Mouse (Mus musculus): ENCODE results near the gene Dcakd. TPM values are rescaled to one million over a fixed set of nuclear protein-coding genes. Genes with fewer than 3 reads are reported as not detected.

Dcakd gene
- polyA plus RNA-seq, 1 experiment from 2014 or later = 201 TPM

- H3K27me3 ChIP-seq = peaks cover 100% of the 10 kb centered on the region
- WGBS = 3% methylated on average over 54 of the region's 54 CpGs
- no peak overlapping the region for H3K27ac ChIP-seq
- ATAC-seq (ENCODE audit: low FRiP score, low read depth) = no peak
- H3K4me3 ChIP-seq = peak overlapping the region; percentile 45
- H3K9me3 ChIP-seq = no peaks in the 10 kb centered on the region
- H3K9ac ChIP-seq = peak overlapping the region; percentile 43; the same call in 1 of the 2 replicates
- H3K4me1 ChIP-seq = peaks cover 35% of the 10 kb centered on the region
- H3K36me3 ChIP-seq = no peaks in the 10 kb centered on the region
- H3K4me2 ChIP-seq (replicated peaks) = peak overlapping the region; percentile 75
These were observed 82.5 kb downstream of the Dcakd start for GRCm38 (mm10) chr11:102945306-102946264.

Small RNAs within 50 kb of the gene (microRNA-seq; reads per million reads assigned to microRNA genes)
- gene Mir6931 = not detected

Other genes with a start within 250 kb of the Dcakd start
- gene Gjc1, start 208.6 kb downstream of the Dcakd start, polyA plus RNA-seq (2015; fragmentation: Nextera tagmentation; extraction: Ambion mirVana) = 75.6 and 78.1 TPM in 2 replicates
- not detected in 2 replicates for gene Higd1b, start 192.5 kb downstream of the Dcakd start, polyA plus RNA-seq (2015; fragmentation: Nextera tagmentation; extraction: Ambion mirVana)
- 193 and 199 TPM in 2 replicates for gene Eftud2, start 147.3 kb downstream of the Dcakd start, polyA plus RNA-seq (2015; fragmentation: Nextera tagmentation; extraction: Ambion mirVana)
- gene Ccdc103, start 147.1 kb downstream of the Dcakd start, polyA plus RNA-seq (2015; fragmentation: Nextera tagmentation; extraction: Ambion mirVana) = 0.93 and 1.0 TPM in 2 replicates
- gene Fam187a, start 143.2 kb downstream of the Dcakd start, polyA plus RNA-seq (2015; fragmentation: Nextera tagmentation; extraction: Ambion mirVana) = not detected in 2 replicates
- 0.37 and 0.48 TPM in 2 replicates for gene Gfap, start 127.4 kb downstream of the Dcakd start, polyA plus RNA-seq (2015; fragmentation: Nextera tagmentation; extraction: Ambion mirVana)
- gene Kif18b, start 103.2 kb downstream of the Dcakd start, polyA plus RNA-seq (2015; fragmentation: Nextera tagmentation; extraction: Ambion mirVana) = 10.8 and 11.0 TPM in 2 replicates
- gene C1ql1, start 81.6 kb downstream of the Dcakd start, polyA plus RNA-seq (2015; fragmentation: Nextera tagmentation; extraction: Ambion mirVana) = 1.4 and 1.7 TPM in 2 replicates
- 49.6 and 53.2 TPM in 2 replicates for gene Nmt1, start 143 bp downstream of the Dcakd start, polyA plus RNA-seq (2015; fragmentation: Nextera tagmentation; extraction: Ambion mirVana)
- 4.8 and 5.1 TPM in 2 replicates for gene Plcd3, start 73.3 kb upstream of the Dcakd start, polyA plus RNA-seq (2015; fragmentation: Nextera tagmentation; extraction: Ambion mirVana)
- 14.4 and 17.2 TPM in 2 replicates for gene Acbd4, start 73.3 kb upstream of the Dcakd start, polyA plus RNA-seq (2015; fragmentation: Nextera tagmentation; extraction: Ambion mirVana)
- gene Hexim1, start 87.9 kb upstream of the Dcakd start, polyA plus RNA-seq (2015; fragmentation: Nextera tagmentation; extraction: Ambion mirVana) = 5.1 and 5.6 TPM in 2 replicates
- gene Hexim2, start 104.1 kb upstream of the Dcakd start, polyA plus RNA-seq (2015; fragmentation: Nextera tagmentation; extraction: Ambion mirVana) = 12.8 and 13.8 TPM in 2 replicates
- gene Fmnl1, start 142.8 kb upstream of the Dcakd start, polyA plus RNA-seq (2015; fragmentation: Nextera tagmentation; extraction: Ambion mirVana) = 1.1 and 1.2 TPM in 2 replicates
- 0.55 and 0.61 TPM in 2 replicates for gene 1700023F06Rik, start 180.2 kb upstream of the Dcakd start, polyA plus RNA-seq (2015; fragmentation: Nextera tagmentation; extraction: Ambion mirVana)
- gene Spata32, start 190.1 kb upstream of the Dcakd start, polyA plus RNA-seq (2015; fragmentation: Nextera tagmentation; extraction: Ambion mirVana) = not detected in 2 replicates
- gene Map3k14, start 239.1 kb upstream of the Dcakd start, polyA plus RNA-seq (2015; fragmentation: Nextera tagmentation; extraction: Ambion mirVana) = 4.8 and 5.4 TPM in 2 replicates